Mouse (Mus musculus) neutrophil, adult 5-6 weeks (primary cell): Measurements from ENCODE around the gene Tmem175. TPM values are rescaled to one million over a fixed set of nuclear protein-coding genes. Genes with fewer than 3 reads are reported as not detected.
A peak's percentile ranks its signal among the peaks of the same experiment; 100 is the strongest.
"Not testable (repeated sequence)": the region's sequence is repeated elsewhere in the genome, so short reads cannot be mapped to it uniquely, and the experiment has no call there.

ENCODE experiments used
- ATAC-seq: fragments of 151-379, 151-347 bp; 2 replicates; pipeline ENCODE4 v1.8.0; 2017; ENCODE audit warnings: mild to moderate bottlenecking, moderate TSS enrichment; ENCODE audit not compliant: insufficient number of reproducible peaks, poor library complexity, low FRiP score, severe bottlenecking; ENCODE audit errors: extremely low read depth
- total RNA-seq: library from RNA; stranded (forward); fragments of 200-1000 nt; gene quantifications from 2 replicates; pipeline ENCODE4 v1.2.3, GENCODE M21; 2017

Gene Tmem175
- total RNA-seq, result 14.9 and 17.3 TPM in 2 replicates

DNA sequence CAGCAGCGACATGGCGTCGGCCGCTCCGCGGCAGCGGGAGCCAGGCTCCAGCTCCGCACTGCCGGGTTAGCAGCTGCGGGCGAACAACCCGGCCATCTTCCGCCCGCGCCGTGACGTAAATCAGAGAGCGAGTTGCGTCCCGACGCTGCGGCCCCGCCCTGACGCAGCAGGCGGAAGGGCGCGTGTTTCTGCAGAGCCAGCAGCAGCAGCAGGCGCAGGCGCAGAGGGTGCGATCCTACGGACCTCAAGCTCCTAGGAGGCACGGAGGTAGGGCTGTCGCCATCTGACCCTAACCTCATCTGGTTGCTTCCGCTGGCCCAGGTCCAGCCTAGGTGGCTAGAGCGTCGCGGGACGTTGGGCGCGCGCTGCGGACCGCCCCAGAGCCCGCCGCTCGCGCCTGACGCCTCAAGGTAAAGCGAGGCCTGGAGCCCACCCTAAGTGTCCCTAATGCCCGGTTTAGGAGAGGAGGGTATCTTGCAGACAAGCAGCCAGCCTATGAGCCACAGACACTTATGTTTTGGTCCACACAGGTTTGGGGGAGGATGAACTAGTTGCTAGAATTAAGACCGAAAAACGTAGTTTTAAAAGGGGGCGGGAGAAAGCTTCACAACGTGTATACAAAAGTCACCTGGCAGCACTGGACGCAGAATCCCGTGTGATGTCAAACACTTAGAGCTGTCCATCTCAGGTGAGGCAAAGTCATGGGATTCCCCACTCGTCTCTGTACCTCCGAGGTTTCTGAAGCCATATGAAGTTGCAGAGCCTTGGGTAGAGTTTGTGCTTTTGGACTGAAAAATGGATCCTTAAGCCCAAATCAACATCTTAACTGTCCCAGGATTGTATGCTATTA, at the start of gene Tmem175, which contains the start of gene Gak:
Gene Tmem175, plus strand, starts transcription at position 137 of the 850 bp plus-strand sequence.
Gene Gak, minus strand, starts transcription at position 122 of the 850 bp plus-strand sequence.
- ATAC-seq, result peak; percentile 96

DNA sequence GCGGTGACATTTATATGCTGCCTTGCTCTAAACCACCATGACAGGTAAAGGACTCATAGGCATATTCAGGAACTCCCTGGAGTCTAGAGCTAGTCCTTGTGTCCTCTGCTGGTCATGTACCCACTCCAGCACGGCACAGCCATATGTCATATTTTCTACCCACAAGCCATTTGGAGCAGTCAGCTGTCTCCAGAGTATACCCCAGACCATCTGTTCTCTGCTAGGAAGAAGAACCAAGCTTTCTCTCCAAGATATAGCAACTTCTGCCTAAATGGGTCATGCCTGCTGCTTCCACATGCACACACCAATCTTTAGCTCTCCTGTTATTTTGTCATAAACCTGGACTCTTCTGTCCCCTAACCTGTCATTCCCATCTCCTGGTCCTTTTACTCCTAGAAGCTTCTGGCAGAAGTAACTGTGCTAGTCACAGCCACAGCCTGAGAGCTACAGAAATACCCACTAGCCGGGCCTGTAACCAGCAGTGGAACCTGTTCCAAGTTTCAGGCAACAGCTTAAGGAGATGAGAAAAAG, 48.1 kb upstream of the Tmem175 start:
- ATAC-seq, result no peak

GRCm38 (mm10) chr5:108599923-108600322, 29.6 kb upstream of the Tmem175 start:
- ATAC-seq, result no peak

- no peak for ATAC-seq
Observed at GRCm38 (mm10) chr5:108602537-108602936, 27.0 kb upstream of the Tmem175 start.

DNA sequence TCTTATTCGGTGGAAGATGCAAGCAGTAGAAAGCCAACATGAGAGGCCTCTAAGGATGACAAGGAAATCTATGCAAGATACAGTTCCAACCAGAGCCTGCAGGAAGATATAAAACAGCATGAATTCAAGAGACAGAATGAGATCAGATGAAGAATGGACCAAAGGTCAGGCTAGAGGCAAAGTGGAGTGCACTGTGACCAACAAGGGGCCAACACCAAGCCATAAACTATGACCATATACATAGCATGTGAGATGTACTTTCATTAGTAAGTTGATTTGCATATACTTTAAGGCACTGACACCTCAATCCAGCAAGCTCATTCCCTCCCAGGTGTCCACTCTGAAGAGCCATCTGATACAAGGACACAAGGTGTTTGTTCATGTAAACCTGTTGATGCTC, 19.1 kb upstream of the Tmem175 start:
- ATAC-seq, result no peak

DNA sequence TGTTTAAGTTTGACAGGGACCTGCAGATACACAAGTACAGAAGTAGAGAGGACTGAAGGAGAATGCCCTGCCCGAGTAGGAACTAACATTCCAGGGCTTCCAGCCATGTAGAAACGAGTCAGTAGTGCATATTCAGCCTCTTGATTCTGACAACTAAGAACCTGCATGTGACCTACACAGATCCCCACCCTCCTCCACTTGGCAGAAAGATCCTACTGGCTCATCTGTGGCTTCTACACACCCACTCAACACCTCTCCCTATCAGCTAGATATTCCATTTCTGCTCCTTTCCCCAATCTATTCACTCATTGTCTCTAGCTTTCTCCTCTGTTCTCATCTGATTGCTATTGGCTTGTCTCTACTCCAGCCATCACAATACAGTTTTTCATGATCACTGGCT, 7.7 kb upstream of the Tmem175 start:
- ATAC-seq, result no peak

DNA sequence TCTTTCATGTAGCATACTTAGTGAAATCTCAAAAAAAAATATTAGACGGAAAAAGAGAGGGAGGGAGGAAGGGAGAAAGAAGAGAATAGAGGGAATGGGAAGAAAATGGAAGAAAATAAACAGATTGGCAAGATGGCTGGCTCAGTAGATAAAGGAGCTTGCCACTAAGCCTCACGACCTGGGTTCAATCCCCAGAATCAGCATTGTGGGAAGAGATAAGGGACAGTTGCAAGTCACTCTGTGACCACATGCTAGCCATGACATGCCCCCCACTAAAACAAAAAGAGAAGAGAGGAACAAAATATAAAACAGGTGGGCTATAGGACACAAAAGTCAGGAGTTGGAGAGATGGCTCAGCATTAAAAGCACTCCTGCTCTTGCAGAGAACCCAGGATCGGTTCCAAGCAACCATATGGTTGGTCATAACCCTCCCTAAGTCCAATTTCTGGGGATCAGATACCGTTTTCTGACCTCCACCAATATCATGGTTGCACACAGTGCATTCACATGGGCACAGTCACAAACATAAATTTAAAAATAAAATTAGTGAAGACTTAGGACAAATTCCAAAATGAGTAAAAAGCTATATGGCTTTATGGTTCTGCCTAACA, 3.4 kb upstream of the Tmem175 start:
- no peak for ATAC-seq

GRCm38 (mm10) chr5:108628891-108629633, 508 bp upstream of the Tmem175 start:
- peak; percentile 31 for ATAC-seq

DNA sequence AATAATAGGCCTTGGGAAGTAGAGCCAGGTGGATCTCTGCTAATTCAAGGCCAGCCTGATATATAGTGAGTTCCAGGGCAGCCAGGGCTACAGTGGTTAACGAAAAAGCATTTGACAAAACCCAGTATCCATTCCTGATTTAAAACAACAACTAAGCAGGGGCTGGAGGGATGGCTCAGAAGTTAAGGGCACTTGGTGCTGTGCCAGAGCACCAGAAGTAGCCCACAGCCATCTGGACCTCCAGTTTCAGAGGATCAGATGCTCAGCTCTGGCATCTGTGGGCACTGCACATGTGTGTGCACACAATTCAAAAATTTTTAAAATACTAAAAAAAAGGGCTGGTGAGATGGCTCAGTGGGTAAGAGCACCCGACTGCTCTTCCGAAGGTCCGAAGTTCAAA, 4.1 kb downstream of the Tmem175 start:
- ATAC-seq, result no peak

GRCm38 (mm10) chr5:108634088-108634487, 4.5 kb downstream of the Tmem175 start:
- ATAC-seq, result not testable (repeated sequence)

- ATAC-seq, result peak; percentile 70
Observed at GRCm38 (mm10) chr5:108636172-108636571, 6.6 kb downstream of the Tmem175 start.

GRCm38 (mm10) chr5:108643674-108644073, 14.1 kb downstream of the Tmem175 start:
- ATAC-seq, result no peak

DNA sequence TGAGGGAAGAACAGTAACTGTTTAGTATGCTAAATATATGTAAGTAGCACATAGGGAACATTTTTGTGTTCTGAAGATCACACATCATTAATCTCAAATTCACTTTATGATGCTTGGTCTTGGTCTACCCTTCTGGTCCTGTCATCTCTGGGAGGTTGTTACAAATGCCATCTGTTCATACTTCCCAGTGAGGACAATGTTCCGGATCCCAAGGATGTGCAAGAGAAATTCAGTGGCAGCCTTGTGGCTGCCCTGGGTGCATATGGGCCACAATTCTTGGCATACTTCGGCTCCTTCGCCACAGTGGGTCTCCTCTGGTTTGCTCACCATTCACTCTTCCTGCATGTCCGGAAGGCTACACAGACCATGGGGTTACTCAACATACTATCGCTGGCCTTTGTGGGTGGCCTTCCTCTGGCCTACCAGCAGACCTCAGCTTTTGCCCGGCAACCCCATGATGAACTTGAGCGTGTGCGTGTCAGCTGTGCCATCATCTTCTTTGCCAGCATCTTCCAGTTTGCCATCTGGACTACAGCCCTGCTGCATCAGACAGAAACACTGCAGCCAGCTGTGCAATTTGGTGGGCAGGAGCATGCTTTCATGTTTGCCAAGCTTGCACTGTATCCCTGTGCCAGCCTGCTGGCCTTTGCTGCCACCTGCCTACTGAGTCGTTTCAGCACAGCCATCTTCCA, 16.2 kb downstream of the Tmem175 start:
- no peak for ATAC-seq

DNA sequence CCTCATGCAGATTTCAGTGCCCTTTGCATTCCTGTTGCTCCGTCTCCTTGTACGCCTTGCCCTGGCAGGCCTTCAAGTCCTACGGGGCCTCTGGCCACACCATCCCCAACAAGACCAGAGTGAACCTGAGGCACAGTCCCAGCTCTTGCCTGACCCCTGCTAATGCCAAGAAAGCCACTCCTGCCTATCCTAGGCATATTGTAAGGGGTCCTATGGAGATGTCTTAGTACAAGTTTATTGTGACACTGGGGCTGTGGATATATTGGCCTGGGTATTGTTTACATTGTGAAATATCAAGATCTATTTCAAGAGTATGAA, 16.7 kb downstream of the Tmem175 start:
- ATAC-seq, result no peak

GRCm38 (mm10) chr5:108647311-108647710, 17.7 kb downstream of the Tmem175 start:
- no peak for ATAC-seq

DNA sequence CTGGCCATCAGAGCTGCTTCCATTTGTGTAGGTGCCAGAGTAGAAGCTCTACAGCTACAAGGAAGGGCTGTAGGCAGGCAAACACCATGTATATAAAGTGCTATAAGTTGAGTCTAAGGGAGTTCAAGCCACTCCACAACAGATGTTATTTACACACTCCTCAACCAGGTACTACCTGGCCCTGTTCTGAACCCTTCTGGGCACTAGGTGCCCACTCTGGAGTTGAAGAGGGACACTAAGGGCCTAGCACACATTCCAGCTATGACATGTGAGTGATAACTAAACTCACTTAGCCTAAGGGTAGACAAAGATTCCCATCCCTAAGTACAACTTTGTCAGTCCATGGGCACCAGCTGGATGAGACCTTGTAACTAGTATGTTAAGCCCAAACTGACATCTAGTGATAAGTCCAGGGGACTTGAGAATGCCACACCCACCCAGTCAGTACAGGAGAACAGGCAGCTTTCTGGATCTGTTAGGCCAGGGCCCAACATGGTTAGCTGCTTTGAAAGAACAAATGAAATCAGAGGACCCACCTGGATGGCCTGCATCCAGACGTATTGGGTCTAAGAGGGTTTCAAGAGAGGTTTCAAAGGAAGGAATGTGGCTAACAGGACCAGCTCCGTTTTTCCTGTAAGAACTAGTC, 18.4 kb downstream of the Tmem175 start:
- no peak for ATAC-seq

GRCm38 (mm10) chr5:108648937-108649576, 19.5 kb downstream of the Tmem175 start:
- no peak for ATAC-seq

GRCm38 (mm10) chr5:108650341-108650740, 20.8 kb downstream of the Tmem175 start:
- no peak for ATAC-seq
